Mouse (Mus musculus) forebrain, embryonic 15.5 days (tissue): ENCODE results near the gene Kazn. TPM values are rescaled to one million over a fixed set of nuclear protein-coding genes. Genes with fewer than 3 reads are reported as not detected.

Experiments used
- ATAC-seq: fragments of 200-750 bp; cut with Nextera tagmentation; replicated peaks from 2 replicates; pipeline ENCODE4 v1.8.0; 2017; ENCODE audit warnings: mild to moderate bottlenecking, moderate TSS enrichment, moderate library complexity
- H3K27ac ChIP-seq: fragments of 300-500 bp; sonication (generic); replicated peaks from 2 replicates; pipeline ENCODE4 v1.5.1; 2015; ENCODE audit warnings: mild to moderate bottlenecking, inconsistent platforms
- H3K27me3 ChIP-seq: fragments of 300-500 bp; sonication (generic); 2 replicates; pipeline ENCODE4 v1.6.1; 2015; ENCODE audit warnings: inconsistent platforms
- H3K36me3 ChIP-seq: fragments of 300-500 bp; sonication (generic); 2 replicates; pipeline ENCODE4 v1.6.1; 2015; ENCODE audit warnings: mild to moderate bottlenecking, inconsistent platforms
- H3K4me1 ChIP-seq: fragments of 300-500 bp; sonication (generic); 2 replicates; pipeline ENCODE4 v1.6.1; 2015; ENCODE audit warnings: inconsistent platforms
- H3K4me2 ChIP-seq: fragments of 300-500 bp; sonication (generic); replicated peaks from 2 replicates; pipeline ENCODE4 v1.6.1; 2015; ENCODE audit warnings: mild to moderate bottlenecking, inconsistent platforms
- H3K4me3 ChIP-seq: fragments of 300-500 bp; sonication (generic); 2 replicates; pipeline ENCODE4 v1.5.1; 2015; ENCODE audit warnings: mild to moderate bottlenecking, inconsistent platforms
- H3K9ac ChIP-seq: fragments of 300-500 bp; sonication (generic); replicated peaks from 2 replicates; pipeline ENCODE4 v1.6.1; 2015; ENCODE audit warnings: mild to moderate bottlenecking, inconsistent platforms
- H3K9me3 ChIP-seq: fragments of 300-500 bp; sonication (generic); 2 replicates; pipeline ENCODE4 v1.6.1; 2016; ENCODE audit warnings: inconsistent platforms
- WGBS: fragments of 180-500 bp; shearing (Covaris S2); methylation state at CpG from one replicate; pipeline ENCODE4 v1.1.7; 2015; ENCODE audit warnings: mixed read lengths; 5-methylcytosine and 5-hydroxymethylcytosine counted together
- polyA plus RNA-seq: library from polyadenylated mRNA; unstranded; fragments of >200 nt; fragmentation: Nextera tagmentation; extraction: Ambion mirVana; gene quantifications from 2 replicates; pipeline ENCODE4 v1.2.1, GENCODE M21; 2015

Kazn gene
- polyA plus RNA-seq, 1 experiment from 2014 or later, result 25.6 TPM

- H3K4me2 ChIP-seq, result no peak overlapping the region
- H3K4me1 ChIP-seq, result peaks cover 26% of the 10 kb centered on the region
- ATAC-seq, result no peak
- no peak overlapping the region for H3K27ac ChIP-seq
- H3K4me3 ChIP-seq, result no peak overlapping the region
- H3K36me3 ChIP-seq, result no peaks in the 10 kb centered on the region
- no peaks in the 10 kb centered on the region for H3K9me3 ChIP-seq
- no peak overlapping the region for H3K9ac ChIP-seq
- H3K27me3 ChIP-seq, result no peaks in the 10 kb centered on the region
- WGBS, result 80% methylated on average over 6 of the region's 6 CpGs
These were observed 22.2 kb downstream of the Kazn start for GRCm38 (mm10) chr4:142217048-142217447.

- H3K9me3 ChIP-seq, result no peaks in the 10 kb centered on the region
- ATAC-seq, result no peak
These were observed 23.4 kb downstream of the Kazn start for GRCm38 (mm10) chr4:142215760-142216159.

GRCm38 (mm10) chr4:142214532-142214931, 24.7 kb downstream of the Kazn start:
- ATAC-seq, result no peak
- H3K9me3 ChIP-seq, result no peaks in the 10 kb centered on the region
- no peaks in the 10 kb centered on the region for H3K36me3 ChIP-seq
- no peak overlapping the region for H3K9ac ChIP-seq
- 55% methylated on average over 6 of the region's 6 CpGs for WGBS
- no peak overlapping the region for H3K27ac ChIP-seq
- no peak overlapping the region for H3K4me2 ChIP-seq
- H3K4me1 ChIP-seq, result peaks cover 26% of the 10 kb centered on the region
- no peak overlapping the region for H3K4me3 ChIP-seq
- H3K27me3 ChIP-seq, result no peaks in the 10 kb centered on the region

More at GRCm38 (mm10) chr4:142215760-142216159, 23.4 kb downstream of the Kazn start:
- H3K27ac ChIP-seq, result no peak overlapping the region
- no peaks in the 10 kb centered on the region for H3K36me3 ChIP-seq
- no peak overlapping the region for H3K9ac ChIP-seq
- peaks cover 19% of the 10 kb centered on the region for H3K4me1 ChIP-seq
- H3K4me2 ChIP-seq, result no peak overlapping the region
- no peak overlapping the region for H3K4me3 ChIP-seq
- 77% methylated on average over 7 of the region's 7 CpGs for WGBS
- no peaks in the 10 kb centered on the region for H3K27me3 ChIP-seq

GRCm38 (mm10) chr4:142212425-142212824, 26.8 kb downstream of the Kazn start:
- ATAC-seq, result no peak
- no peak overlapping the region for H3K27ac ChIP-seq
- H3K4me1 ChIP-seq, result peaks cover 27% of the 10 kb centered on the region
- H3K9ac ChIP-seq, result no peak overlapping the region
- H3K4me3 ChIP-seq, result no peak overlapping the region
- no peaks in the 10 kb centered on the region for H3K27me3 ChIP-seq
- no peak overlapping the region for H3K4me2 ChIP-seq
- 86% methylated on average over 9 of the region's 9 CpGs for WGBS
- no peaks in the 10 kb centered on the region for H3K9me3 ChIP-seq
- H3K36me3 ChIP-seq, result no peaks in the 10 kb centered on the region

GRCm38 (mm10) chr4:142209884-142210283, 29.3 kb downstream of the Kazn start:
- no peaks in the 10 kb centered on the region for H3K9me3 ChIP-seq
- H3K9ac ChIP-seq, result no peak overlapping the region
- no peaks in the 10 kb centered on the region for H3K27me3 ChIP-seq
- no peak overlapping the region for H3K27ac ChIP-seq
- no peaks in the 10 kb centered on the region for H3K36me3 ChIP-seq
- 64% methylated on average over 9 of the region's 9 CpGs for WGBS
- ATAC-seq, result no peak
- H3K4me2 ChIP-seq, result no peak overlapping the region
- no peak overlapping the region for H3K4me3 ChIP-seq
- H3K4me1 ChIP-seq, result peaks cover 22% of the 10 kb centered on the region

- Histone ChIP-seq H3K4me3 (no peak overlapping the region), H3K4me1 (peaks cover 22% of the 10 kb centered on the region), H3K9ac (no peak overlapping the region), H3K4me2 (no peak overlapping the region), H3K27ac (no peak overlapping the region), H3K27me3 (no peaks in the 10 kb centered on the region), H3K36me3 (no peaks in the 10 kb centered on the region), H3K9me3 (no peaks in the 10 kb centered on the region)
- ATAC-seq, result no peak
- WGBS, result 38% methylated on average over 7 of the region's 7 CpGs
These were observed 29.7 kb downstream of the Kazn start for GRCm38 (mm10) chr4:142209476-142209875.

- 84% methylated on average over 6 of the region's 6 CpGs for WGBS
- ATAC-seq, result no peak
These were observed 33.5 kb downstream of the Kazn start for GRCm38 (mm10) chr4:142205693-142206092.

GRCm38 (mm10) chr4:142196626-142197025, 42.6 kb downstream of the Kazn start:
- Histone ChIP-seq H3K9ac (no peak overlapping the region), H3K4me1 (no peaks in the 10 kb centered on the region), H3K36me3 (no peaks in the 10 kb centered on the region), H3K4me2 (no peak overlapping the region), H3K27me3 (no peaks in the 10 kb centered on the region), H3K27ac (no peak overlapping the region), H3K9me3 (no peaks in the 10 kb centered on the region), H3K4me3 (no peak overlapping the region)
- 72% methylated on average over 6 of the region's 6 CpGs for WGBS
- no peak for ATAC-seq

More at GRCm38 (mm10) chr4:142205693-142206092, 33.5 kb downstream of the Kazn start:
- H3K27me3 ChIP-seq, result no peaks in the 10 kb centered on the region
- no peaks in the 10 kb centered on the region for H3K36me3 ChIP-seq
- H3K4me3 ChIP-seq, result no peak overlapping the region
- H3K9me3 ChIP-seq, result no peaks in the 10 kb centered on the region
- H3K4me1 ChIP-seq, result peaks cover 8% of the 10 kb centered on the region
- no peak overlapping the region for H3K27ac ChIP-seq
- no peak overlapping the region for H3K9ac ChIP-seq
- no peak overlapping the region for H3K4me2 ChIP-seq

- H3K4me2 ChIP-seq, result no peak overlapping the region
- no peaks in the 10 kb centered on the region for H3K27me3 ChIP-seq
- WGBS, result 93% methylated on average over 7 of the region's 7 CpGs
- no peak overlapping the region for H3K4me3 ChIP-seq
- H3K36me3 ChIP-seq, result no peaks in the 10 kb centered on the region
- no peaks in the 10 kb centered on the region for H3K4me1 ChIP-seq
- no peak overlapping the region for H3K9ac ChIP-seq
- H3K27ac ChIP-seq, result no peak overlapping the region
- no peak for ATAC-seq
- H3K9me3 ChIP-seq, result no peaks in the 10 kb centered on the region
These were observed 45.4 kb downstream of the Kazn start for GRCm38 (mm10) chr4:142193780-142194179.

- Histone ChIP-seq H3K27ac (no peak overlapping the region), H3K4me3 (no peak overlapping the region), H3K9ac (no peak overlapping the region), H3K9me3 (no peaks in the 10 kb centered on the region), H3K27me3 (no peaks in the 10 kb centered on the region), H3K4me1 (peaks cover 6% of the 10 kb centered on the region; the same call in 1 of the 2 replicates), H3K4me2 (no peak overlapping the region), H3K36me3 (no peaks in the 10 kb centered on the region)
- ATAC-seq, result no peak
- WGBS, result 95% methylated on average over 8 of the region's 8 CpGs
These were observed 46.0 kb downstream of the Kazn start for GRCm38 (mm10) chr4:142193151-142193578.

- no peak overlapping the region for H3K4me2 ChIP-seq
- WGBS, result 84% methylated on average over 8 of the region's 8 CpGs
- no peak overlapping the region for H3K27ac ChIP-seq
- H3K4me3 ChIP-seq, result no peak overlapping the region
- H3K4me1 ChIP-seq, result peaks cover 11% of the 10 kb centered on the region; the same call in 1 of the 2 replicates
- no peaks in the 10 kb centered on the region for H3K36me3 ChIP-seq
- no peak for ATAC-seq
- no peaks in the 10 kb centered on the region for H3K27me3 ChIP-seq
- H3K9me3 ChIP-seq, result no peaks in the 10 kb centered on the region
- H3K9ac ChIP-seq, result no peak overlapping the region
These were observed 49.2 kb downstream of the Kazn start for GRCm38 (mm10) chr4:142189960-142190359.

GRCm38 (mm10) chr4:142188501-142188900, 50.7 kb downstream of the Kazn start:
- peak overlapping the region; percentile 43; the same call in 1 of the 2 replicates for H3K27ac ChIP-seq
- H3K9me3 ChIP-seq, result no peaks in the 10 kb centered on the region
- 74% methylated on average over 2 of the region's 2 CpGs for WGBS
- ATAC-seq, result no peak
- H3K9ac ChIP-seq, result no peak overlapping the region
- no peak overlapping the region for H3K4me3 ChIP-seq
- no peak overlapping the region for H3K4me2 ChIP-seq
- H3K36me3 ChIP-seq, result no peaks in the 10 kb centered on the region
- peaks cover 11% of the 10 kb centered on the region; the same call in 1 of the 2 replicates for H3K4me1 ChIP-seq
- H3K27me3 ChIP-seq, result no peaks in the 10 kb centered on the region

- no peak overlapping the region for H3K4me2 ChIP-seq
- 96% methylated on average over 3 of the region's 3 CpGs for WGBS
- no peak overlapping the region for H3K4me3 ChIP-seq
- no peaks in the 10 kb centered on the region for H3K36me3 ChIP-seq
- ATAC-seq, result no peak
- no peaks in the 10 kb centered on the region for H3K27me3 ChIP-seq
- no peaks in the 10 kb centered on the region for H3K9me3 ChIP-seq
- peaks cover 16% of the 10 kb centered on the region for H3K4me1 ChIP-seq
- no peak overlapping the region for H3K9ac ChIP-seq
- no peak overlapping the region for H3K27ac ChIP-seq
These were observed 53.0 kb downstream of the Kazn start for GRCm38 (mm10) chr4:142186155-142186554.
